Mouse (Mus musculus) gastrocnemius, postnatal 4 days (tissue): ENCODE measurements around the gene Tenm2. TPM values are rescaled to one million over a fixed set of nuclear protein-coding genes. Genes with fewer than 3 reads are reported as not detected.

Experiments
- DNase-seq, 2 experiments: peaks; one replicate each; pipeline ENCODE4 v3.0.0; 2021 to 2022; ENCODE audit warnings: low spot score in 2 of 2, mixed read lengths in 2 of 2
- total RNA-seq, 2 experiments: library from RNA; stranded (reverse); gene quantifications; 2 replicates each; pipeline ENCODE4 v1.2.3; 2021

Gene Tenm2
- total RNA-seq, 2 experiments from 2014 or later = 1.0 to 1.2 TPM

DNA sequence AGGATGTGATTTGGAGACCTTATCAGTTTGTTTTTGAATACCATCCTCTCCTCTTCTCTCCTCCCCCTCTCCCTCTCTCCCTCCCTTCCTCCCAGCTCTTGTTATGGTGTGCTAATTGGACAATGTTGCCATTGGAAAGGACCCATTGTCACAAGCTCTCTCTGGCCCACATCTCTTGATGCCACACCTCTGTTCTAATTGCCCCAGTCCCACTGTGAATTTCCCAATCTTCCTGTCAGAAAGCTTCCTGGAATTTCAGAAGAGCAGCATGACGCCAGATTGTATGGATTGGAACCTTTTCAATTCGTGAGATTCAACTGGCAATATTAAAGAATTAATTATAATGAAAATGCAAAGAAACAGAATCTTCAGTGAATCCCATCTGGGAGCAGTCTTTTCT lies 128.7 kb downstream of the Tenm2 start:
- DNase-seq = no peak

- DNase-seq = no peak
These were observed 156.4 kb downstream of the Tenm2 start for GRCm38 (mm10) chr11:37079403-37079802.

GRCm38 (mm10) chr11:37076989-37077598 lies 158.7 kb downstream of the Tenm2 start:
- no peak for DNase-seq

GRCm38 (mm10) chr11:37075349-37075748 lies 160.4 kb downstream of the Tenm2 start:
- DNase-seq = no peak

GRCm38 (mm10) chr11:37065459-37065858 lies 170.3 kb downstream of the Tenm2 start:
- DNase-seq = no peak

DNA sequence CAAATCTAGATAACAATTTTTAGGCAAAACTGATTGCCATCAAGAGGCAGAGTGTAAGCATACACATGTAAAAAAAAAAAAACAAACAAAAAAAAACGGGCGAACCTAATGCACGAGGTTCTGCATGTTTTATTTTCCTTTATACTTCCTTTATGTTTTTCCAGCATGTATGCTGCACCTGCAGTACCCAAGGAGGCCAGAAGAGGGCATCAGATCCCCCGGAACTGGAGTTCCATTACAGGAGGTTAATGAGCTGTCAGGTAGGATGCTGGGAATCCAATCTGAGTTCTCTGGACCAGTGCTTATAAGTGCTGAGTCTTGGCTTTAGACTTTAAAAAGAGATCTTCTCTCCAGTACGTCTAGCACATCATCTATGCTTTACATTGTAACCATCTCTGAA lies 189.1 kb downstream of the Tenm2 start:
- peak in 1 of 2 experiments; percentile 12 for DNase-seq

- DNase-seq = no peak
These were observed 194.5 kb downstream of the Tenm2 start for GRCm38 (mm10) chr11:37041259-37041658.

- DNase-seq = no peak
These were observed 196.5 kb downstream of the Tenm2 start for GRCm38 (mm10) chr11:37039283-37039682.

- no peak for DNase-seq
These were observed 204.3 kb downstream of the Tenm2 start for GRCm38 (mm10) chr11:37031305-37032055.

GRCm38 (mm10) chr11:37011900-37012299 lies 223.9 kb downstream of the Tenm2 start:
- DNase-seq = no peak

- no peak for DNase-seq
These were observed 226.5 kb downstream of the Tenm2 start for GRCm38 (mm10) chr11:37009243-37009642.

DNA sequence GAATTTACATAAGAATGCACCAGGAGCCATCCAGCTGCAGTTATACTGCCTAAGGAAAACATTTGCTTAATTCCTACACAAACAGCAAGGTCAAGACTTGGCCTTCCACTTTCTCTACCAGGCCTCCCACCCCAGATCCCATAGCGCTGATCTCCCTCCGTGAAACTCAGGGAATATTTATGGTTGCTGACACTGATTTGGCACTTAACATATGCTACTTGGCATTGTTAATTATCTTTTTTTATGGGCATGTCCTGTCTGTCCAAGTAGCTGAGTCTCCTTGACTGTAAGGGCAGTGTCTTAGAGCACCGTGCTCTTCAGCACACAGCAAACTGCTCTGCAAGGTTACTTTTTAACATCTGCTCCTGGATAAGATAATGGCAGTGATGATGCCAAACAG lies 238.1 kb downstream of the Tenm2 start:
- no peak for DNase-seq

- no peak for DNase-seq
These were observed 244.9 kb downstream of the Tenm2 start for GRCm38 (mm10) chr11:36990895-36991294.

GRCm38 (mm10) chr11:36988776-36989565 lies 246.8 kb downstream of the Tenm2 start:
- no peak for DNase-seq

- DNase-seq = no peak
These were observed 261.6 kb downstream of the Tenm2 start for GRCm38 (mm10) chr11:36974142-36974541.

DNA sequence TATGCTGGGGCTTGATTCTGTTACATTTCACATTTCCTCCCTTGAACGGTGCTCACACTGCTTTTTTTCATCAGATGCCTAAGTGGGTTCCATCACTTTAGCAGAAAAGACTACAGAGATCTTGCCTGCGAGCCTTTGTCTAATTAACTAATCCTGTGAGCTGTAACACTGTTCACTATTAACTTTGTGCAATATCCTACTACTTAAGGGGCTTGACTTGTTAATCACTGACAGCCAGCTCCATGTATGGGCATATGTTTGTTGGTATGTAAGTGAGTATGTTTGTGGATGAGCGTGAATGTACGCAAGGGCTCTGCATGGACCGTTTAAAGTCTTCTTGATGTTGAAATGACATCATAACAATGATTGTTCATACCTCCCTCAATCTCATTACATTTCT lies 277.7 kb downstream of the Tenm2 start:
- no peak for DNase-seq

GRCm38 (mm10) chr11:36941429-36941828 lies 294.3 kb downstream of the Tenm2 start:
- DNase-seq = no peak

- no peak for DNase-seq
These were observed 295.1 kb downstream of the Tenm2 start for GRCm38 (mm10) chr11:36940557-36941110.

- DNase-seq = no peak
These were observed 305.9 kb downstream of the Tenm2 start for GRCm38 (mm10) chr11:36929817-36930216.

GRCm38 (mm10) chr11:36926705-36927406 lies 308.9 kb downstream of the Tenm2 start:
- no peak for DNase-seq

DNA sequence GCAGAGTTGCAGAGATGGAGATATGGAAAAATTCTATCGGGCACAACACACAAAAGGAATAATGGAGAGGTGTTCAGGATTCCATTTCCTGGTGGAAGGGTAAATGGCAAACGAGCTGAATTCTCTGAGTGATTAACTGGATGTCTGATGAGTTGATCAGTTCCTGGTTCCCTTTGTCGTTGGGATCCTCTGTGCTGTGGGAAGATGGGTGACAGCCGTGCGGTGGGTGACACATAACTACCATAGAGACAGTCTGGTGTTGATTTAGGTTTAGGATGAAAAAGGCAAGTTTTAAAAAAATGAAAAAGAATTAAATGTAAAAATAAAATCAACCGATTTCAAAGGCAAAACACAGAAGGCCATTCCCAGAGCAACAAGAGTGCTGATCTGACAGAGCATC lies 316.5 kb downstream of the Tenm2 start:
- no peak for DNase-seq
